Mouse (Mus musculus): ENCODE results near the gene Atxn7.
A peak's percentile ranks its signal among the peaks of the same experiment; 100 is the strongest.
"Not testable (repeated sequence)": the region's sequence is repeated elsewhere in the genome, so short reads cannot be mapped to it uniquely, and the experiment has no call there.

Gene Atxn7

GRCm38 (mm10) chr14:13961401-13962112 lies at the start of gene Atxn7, which contains the start of gene Thoc7:
TSS of gene Atxn7 (plus strand) at chr14:13961440.
TSS of gene Thoc7 (minus strand) at chr14:13961852.
- DNase-seq (ENCODE audit: low spot score) = peak; percentile 32

GRCm38 (mm10) chr14:13914387-13915082 lies 46.7 kb upstream of the Atxn7 start, which contains the start of gene Gm281:
TSS of gene Gm281 (minus strand) at chr14:13914478.
- no peak for DNase-seq (ENCODE audit: low spot score)

- no peak for DNase-seq (ENCODE audit: low spot score)
These were observed 46.0 kb upstream of the Atxn7 start for GRCm38 (mm10) chr14:13915207-13915606.

- DNase-seq (ENCODE audit: low spot score) = no peak
These were observed 44.0 kb upstream of the Atxn7 start for GRCm38 (mm10) chr14:13917208-13917607.

GRCm38 (mm10) chr14:13917630-13918029 lies 43.6 kb upstream of the Atxn7 start:
- DNase-seq (ENCODE audit: low spot score) = peak; percentile 92

- no peak for DNase-seq (ENCODE audit: low spot score)
These were observed 27.8 kb upstream of the Atxn7 start for GRCm38 (mm10) chr14:13933290-13934051.

- DNase-seq (ENCODE audit: low spot score) = no peak
These were observed 27.2 kb upstream of the Atxn7 start for GRCm38 (mm10) chr14:13934052-13934371.

GRCm38 (mm10) chr14:13944686-13945085 lies 16.6 kb upstream of the Atxn7 start:
- DNase-seq (ENCODE audit: low spot score) = no peak

- no peak for DNase-seq (ENCODE audit: low spot score)
These were observed 12.9 kb upstream of the Atxn7 start for GRCm38 (mm10) chr14:13948345-13948744.

GRCm38 (mm10) chr14:13950401-13950800 lies 10.8 kb upstream of the Atxn7 start:
- peak; percentile 52 for DNase-seq (ENCODE audit: low spot score)

- not testable (repeated sequence) for DNase-seq (ENCODE audit: low spot score)
These were observed 9.1 kb upstream of the Atxn7 start for GRCm38 (mm10) chr14:13952151-13952550.

GRCm38 (mm10) chr14:13960079-13960478 lies 1.2 kb upstream of the Atxn7 start:
- peak; percentile 53 for DNase-seq (ENCODE audit: low spot score)

- peak; percentile 83 for DNase-seq (ENCODE audit: low spot score)
These were observed 536 bp upstream of the Atxn7 start for GRCm38 (mm10) chr14:13960482-13961325.

- no peak for DNase-seq (ENCODE audit: low spot score)
These were observed 1.2 kb downstream of the Atxn7 start for GRCm38 (mm10) chr14:13962476-13962875.

GRCm38 (mm10) chr14:13963527-13963926 lies 2.3 kb downstream of the Atxn7 start:
- no peak for DNase-seq (ENCODE audit: low spot score)

GRCm38 (mm10) chr14:13967607-13968006 lies 6.4 kb downstream of the Atxn7 start:
- no peak for DNase-seq (ENCODE audit: low spot score)

- no peak for DNase-seq (ENCODE audit: low spot score)
These were observed 7.2 kb downstream of the Atxn7 start for GRCm38 (mm10) chr14:13968476-13968875.

GRCm38 (mm10) chr14:13970513-13970912 lies 9.3 kb downstream of the Atxn7 start:
- DNase-seq (ENCODE audit: low spot score) = no peak

GRCm38 (mm10) chr14:13971644-13972234 lies 10.5 kb downstream of the Atxn7 start:
- DNase-seq (ENCODE audit: low spot score) = no peak

GRCm38 (mm10) chr14:13977498-13977897 lies 16.3 kb downstream of the Atxn7 start:
- DNase-seq (ENCODE audit: low spot score) = no peak

GRCm38 (mm10) chr14:13981286-13981685 lies 20.0 kb downstream of the Atxn7 start:
- no peak for DNase-seq (ENCODE audit: low spot score)
